Mouse (Mus musculus) embryonic facial prominence, embryonic 10.5 days (tissue): Measurements from ENCODE around the gene Strip1. TPM values are rescaled to one million over a fixed set of nuclear protein-coding genes. Genes with fewer than 3 reads are reported as not detected.

Experiments used
- DNase-seq: peaks from one replicate; pipeline ENCODE4 v3.0.0-alpha.2; 2017; ENCODE audit warnings: low spot score
- H3K27ac ChIP-seq: fragments of 300-500 bp; sonication (generic); replicated peaks from 2 replicates; pipeline ENCODE4 v1.5.1; 2016; ENCODE audit warnings: mild to moderate bottlenecking
- H3K27me3 ChIP-seq: fragments of 300-500 bp; sonication (generic); replicated peaks from 2 replicates; pipeline ENCODE4 v1.6.1; 2016; ENCODE audit warnings: low read depth, mild to moderate bottlenecking; ENCODE audit not compliant: poor library complexity, severe bottlenecking
- H3K36me3 ChIP-seq: fragments of 300-500 bp; sonication (generic); replicated peaks from 2 replicates; pipeline ENCODE4 v1.6.1; 2016; ENCODE audit warnings: mild to moderate bottlenecking, moderate library complexity
- H3K4me1 ChIP-seq: fragments of 300-500 bp; sonication (generic); 2 replicates; pipeline ENCODE4 v1.6.1; 2016
- H3K4me3 ChIP-seq: fragments of 300-500 bp; sonication (generic); 2 replicates; pipeline ENCODE4 v1.5.1; 2016; ENCODE audit warnings: mild to moderate bottlenecking, moderate library complexity
- H3K9me3 ChIP-seq: fragments of 300-500 bp; sonication (generic); 2 replicates; pipeline ENCODE4 v1.6.1; 2016; ENCODE audit warnings: mild to moderate bottlenecking
- WGBS: fragments of 180-500 bp; shearing (Covaris S2); methylation state at CpG from one replicate; pipeline ENCODE4 v1.1.7; 2016; 5-methylcytosine and 5-hydroxymethylcytosine counted together
- polyA plus RNA-seq: library from polyadenylated mRNA; unstranded; fragments of >200 nt; fragmentation: Nextera tagmentation; extraction: Ambion mirVana; gene quantifications from 2 replicates; pipeline ENCODE4 v1.2.1, GENCODE M21; 2016

The Strip1 gene
- polyA plus RNA-seq, result 64.9 and 70.0 TPM in 2 replicates

- peak within 1 kb of the TSS; percentile 100 for H3K4me3 ChIP-seq
Observed at GRCm38 (mm10) chr3:107631523-107631958, at the start of gene Strip1. Gene Strip1 (minus strand): TSS chr3:107631694.

GRCm38 (mm10) chr3:107680790-107681576 is 49.5 kb upstream of the Strip1 start:
- H3K4me1 ChIP-seq, result peaks cover 11% of the 10 kb centered on the region
- no peaks in the 10 kb centered on the region for H3K27me3 ChIP-seq
- H3K9me3 ChIP-seq, result no peaks in the 10 kb centered on the region
- no peak for DNase-seq
- H3K36me3 ChIP-seq, result peaks cover 20% of the 10 kb centered on the region
- H3K4me3 ChIP-seq, result no peak overlapping the region
- no peak overlapping the region for H3K27ac ChIP-seq
- 61% methylated on average over 7 of the region's 7 CpGs for WGBS

More at GRCm38 (mm10) chr3:107631523-107631958, at the start of gene Strip1:
- DNase-seq, result peak; percentile 95
- H3K9me3 ChIP-seq, result no peaks in the 10 kb centered on the region
- H3K27ac ChIP-seq, result peak within 1 kb of the TSS; percentile 99
- peaks cover 33% of the 10 kb centered on the region for H3K36me3 ChIP-seq
- H3K27me3 ChIP-seq, result no peaks in the 10 kb centered on the region
- WGBS, result under 1% methylated on average over 35 of the region's 35 CpGs
- peaks cover 26% of the 10 kb centered on the region for H3K4me1 ChIP-seq

DNA sequence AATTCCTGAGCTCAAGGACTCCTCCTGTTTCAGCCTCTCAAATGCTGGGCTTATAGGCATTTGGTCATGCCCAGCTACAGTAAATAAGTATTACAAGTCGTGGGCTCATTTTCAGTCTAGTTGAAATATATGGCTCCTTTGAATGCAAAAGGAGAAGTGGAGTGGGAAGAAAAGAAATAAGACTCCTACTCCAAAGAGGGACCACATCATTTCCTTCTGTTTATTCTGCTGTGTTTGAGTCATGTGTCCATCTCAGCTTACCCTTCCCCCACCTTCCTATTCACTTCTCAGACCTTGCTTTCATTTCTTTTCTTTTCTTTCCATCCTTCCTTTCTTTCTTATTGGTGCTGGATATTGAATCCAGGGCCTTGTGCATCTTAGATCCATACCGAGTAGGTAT is 40.0 kb upstream of the Strip1 start:
- H3K4me1 ChIP-seq, result no peaks in the 10 kb centered on the region
- H3K27ac ChIP-seq, result no peak overlapping the region
- peaks cover 95% of the 10 kb centered on the region for H3K36me3 ChIP-seq
- no peak overlapping the region for H3K4me3 ChIP-seq
- no peaks in the 10 kb centered on the region for H3K9me3 ChIP-seq
- 92% methylated on average over 2 of the region's 2 CpGs for WGBS
- no peaks in the 10 kb centered on the region for H3K27me3 ChIP-seq
- DNase-seq, result no peak

- H3K27ac ChIP-seq, result no peak overlapping the region
- no peaks in the 10 kb centered on the region for H3K27me3 ChIP-seq
- no peaks in the 10 kb centered on the region for H3K4me1 ChIP-seq
- H3K36me3 ChIP-seq, result peaks cover 95% of the 10 kb centered on the region
- H3K9me3 ChIP-seq, result no peaks in the 10 kb centered on the region
- DNase-seq, result no peak
- 92% methylated on average over 4 of the region's 4 CpGs for WGBS
- no peak overlapping the region for H3K4me3 ChIP-seq
Observed at GRCm38 (mm10) chr3:107670500-107670899, 39.0 kb upstream of the Strip1 start.

DNA sequence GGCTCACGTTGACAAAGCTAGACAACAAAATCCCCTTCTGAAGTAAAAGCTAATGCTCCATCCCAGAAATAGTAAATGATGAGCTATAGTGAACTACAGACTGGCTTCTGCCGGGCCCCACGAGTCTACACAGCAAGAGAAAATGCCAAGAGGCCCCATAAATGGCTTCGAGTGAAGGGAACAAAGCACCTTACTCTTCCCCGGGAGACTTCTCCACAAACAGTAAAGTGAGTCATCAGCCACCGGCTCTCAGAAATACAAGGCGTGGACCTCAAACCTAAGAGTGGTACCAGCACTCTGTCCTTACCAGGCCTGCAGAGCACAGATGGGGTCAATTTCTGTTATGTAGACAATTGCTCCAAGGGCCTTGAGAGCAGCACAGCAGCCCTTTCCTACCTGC is 37.3 kb upstream of the Strip1 start:
- no peaks in the 10 kb centered on the region for H3K27me3 ChIP-seq
- H3K9me3 ChIP-seq, result no peaks in the 10 kb centered on the region
- H3K4me3 ChIP-seq, result no peak overlapping the region
- peaks cover 95% of the 10 kb centered on the region for H3K36me3 ChIP-seq
- 91% methylated on average over 7 of the region's 7 CpGs for WGBS
- no peaks in the 10 kb centered on the region for H3K4me1 ChIP-seq
- DNase-seq, result no peak
- H3K27ac ChIP-seq, result no peak overlapping the region

GRCm38 (mm10) chr3:107667426-107667825 is 35.9 kb upstream of the Strip1 start:
- Histone ChIP-seq H3K27me3 (no peaks in the 10 kb centered on the region), H3K4me1 (no peaks in the 10 kb centered on the region), H3K36me3 (peaks cover 97% of the 10 kb centered on the region), H3K27ac (no peak overlapping the region), H3K9me3 (no peaks in the 10 kb centered on the region), H3K4me3 (no peak overlapping the region)
- DNase-seq, result no peak
- 92% methylated on average over 6 of the region's 6 CpGs for WGBS

DNA sequence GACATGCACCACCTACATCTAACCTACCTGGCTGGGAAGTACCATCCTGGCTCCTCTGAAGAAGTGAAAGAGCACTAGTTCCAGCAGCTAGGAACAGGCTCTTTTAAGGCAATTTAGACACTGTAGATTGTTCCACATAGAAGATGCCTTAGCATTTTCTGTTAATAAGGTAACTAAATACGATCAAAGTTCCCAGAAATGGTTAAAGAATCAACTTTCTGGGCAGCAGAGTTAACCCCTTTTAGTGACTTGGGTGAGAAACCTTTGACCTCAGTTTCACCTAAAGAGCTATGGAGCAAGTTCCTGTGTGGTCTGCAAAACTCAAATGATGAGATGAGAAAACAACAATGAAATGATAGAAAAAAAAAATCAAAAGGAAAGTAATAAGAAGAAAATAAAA is 33.1 kb upstream of the Strip1 start:
- Histone ChIP-seq H3K9me3 (no peaks in the 10 kb centered on the region), H3K4me1 (no peaks in the 10 kb centered on the region), H3K27ac (no peak overlapping the region), H3K36me3 (peaks cover 100% of the 10 kb centered on the region), H3K4me3 (no peak overlapping the region), H3K27me3 (no peaks in the 10 kb centered on the region)
- WGBS, result 93% methylated on average over 1 of the region's 1 CpGs
- DNase-seq, result no peak

DNA sequence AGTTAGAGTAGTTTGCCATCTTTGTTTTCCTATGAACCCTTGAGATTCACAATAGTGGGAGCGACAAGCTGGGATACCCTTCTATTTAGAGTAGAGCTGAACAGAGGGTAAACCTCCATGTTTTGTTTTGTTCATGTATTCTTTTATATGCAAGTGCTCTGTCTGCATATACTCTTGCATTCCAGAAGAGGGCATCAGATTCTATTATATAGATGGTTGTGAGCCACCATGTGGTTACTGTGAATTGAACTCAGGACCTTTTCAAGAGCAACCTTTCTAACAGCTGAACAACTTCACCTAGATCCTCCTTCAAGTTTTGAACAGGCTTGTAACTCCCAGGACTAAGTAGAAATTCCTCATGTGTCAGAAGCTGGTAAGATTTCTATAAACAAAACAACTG is 27.5 kb upstream of the Strip1 start:
- no peak overlapping the region for H3K27ac ChIP-seq
- no peak for DNase-seq
- 84% methylated on average over 1 of the region's 1 CpGs for WGBS
- H3K9me3 ChIP-seq, result no peaks in the 10 kb centered on the region
- peaks cover 70% of the 10 kb centered on the region for H3K36me3 ChIP-seq
- H3K4me1 ChIP-seq, result no peaks in the 10 kb centered on the region
- no peak overlapping the region for H3K4me3 ChIP-seq
- no peaks in the 10 kb centered on the region for H3K27me3 ChIP-seq

DNA sequence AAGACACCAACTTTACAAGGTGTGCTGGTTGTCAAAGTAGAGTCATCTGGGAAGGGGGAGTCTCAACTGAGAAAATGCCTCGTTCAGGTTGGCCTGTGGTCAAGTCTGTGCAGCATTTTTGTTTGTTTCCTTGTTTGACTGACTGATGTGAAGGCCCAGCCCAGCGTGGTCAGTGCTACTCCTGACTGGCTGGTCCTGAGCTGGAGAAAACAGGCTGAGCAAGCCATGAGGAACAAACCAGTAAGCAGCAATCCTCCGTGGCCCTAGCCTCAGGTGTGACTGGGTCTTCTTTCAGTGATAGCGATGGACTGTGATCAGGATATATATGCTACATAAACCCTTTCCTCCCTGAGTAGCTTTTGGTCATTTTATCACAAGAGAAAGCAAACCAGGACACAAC is 25.4 kb upstream of the Strip1 start:
- Histone ChIP-seq H3K4me3 (no peak overlapping the region), H3K27me3 (no peaks in the 10 kb centered on the region), H3K4me1 (no peaks in the 10 kb centered on the region), H3K27ac (no peak overlapping the region), H3K36me3 (peaks cover 49% of the 10 kb centered on the region), H3K9me3 (no peaks in the 10 kb centered on the region)
- DNase-seq, result no peak
- 80% methylated on average over 4 of the region's 4 CpGs for WGBS

DNA sequence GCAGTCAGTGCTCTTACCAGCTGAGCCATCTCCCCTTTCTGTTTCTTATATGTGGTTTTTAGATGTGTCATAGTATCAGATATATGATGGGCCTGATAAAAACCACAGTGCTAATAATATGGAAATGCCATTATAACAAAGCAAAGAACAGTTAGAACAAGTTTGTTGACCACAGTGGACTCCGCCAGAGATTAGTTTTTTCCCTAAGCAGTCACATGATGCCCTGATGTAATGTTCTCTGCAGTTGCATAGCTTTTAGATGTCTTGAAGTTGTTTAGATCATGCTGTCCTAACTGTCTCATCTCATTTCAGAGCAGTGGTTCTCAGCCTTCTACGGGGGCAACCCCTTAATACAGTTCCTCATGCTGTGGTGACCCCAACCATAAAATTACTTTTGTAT is 24.7 kb upstream of the Strip1 start:
- no peaks in the 10 kb centered on the region for H3K27me3 ChIP-seq
- DNase-seq, result no peak
- no peak overlapping the region for H3K27ac ChIP-seq
- peaks cover 42% of the 10 kb centered on the region for H3K36me3 ChIP-seq
- no peaks in the 10 kb centered on the region for H3K4me1 ChIP-seq
- no peak overlapping the region for H3K4me3 ChIP-seq
- no peaks in the 10 kb centered on the region for H3K9me3 ChIP-seq
- WGBS, result 95% methylated on average over 2 of the region's 2 CpGs

DNA sequence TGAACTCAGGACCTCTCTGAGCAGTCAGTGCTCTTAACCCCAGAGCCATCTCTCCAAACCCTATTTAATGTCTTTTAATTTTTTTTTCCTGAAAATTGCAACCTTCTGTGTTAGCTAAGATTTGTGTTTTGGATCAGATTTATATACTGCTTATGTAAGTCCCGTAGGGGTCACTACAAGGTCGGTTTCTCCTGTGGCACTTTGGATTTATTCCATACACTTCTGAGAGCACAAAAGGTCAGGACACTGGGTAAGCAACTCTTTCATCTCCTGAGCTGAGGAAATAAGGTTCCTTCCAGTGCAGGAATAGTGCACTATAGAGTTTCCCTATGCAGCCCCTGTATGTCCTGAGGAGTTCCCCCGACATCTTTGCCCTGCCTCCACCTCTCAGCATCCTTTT is 24.0 kb upstream of the Strip1 start:
- Histone ChIP-seq H3K27ac (no peak overlapping the region), H3K4me3 (no peak overlapping the region), H3K27me3 (no peaks in the 10 kb centered on the region), H3K9me3 (no peaks in the 10 kb centered on the region), H3K36me3 (peaks cover 35% of the 10 kb centered on the region), H3K4me1 (no peaks in the 10 kb centered on the region)
- DNase-seq, result no peak
- WGBS, result 74% methylated on average over 3 of the region's 3 CpGs

- WGBS, result 82% methylated on average over 3 of the region's 3 CpGs
- Histone ChIP-seq H3K4me3 (no peak overlapping the region), H3K9me3 (no peaks in the 10 kb centered on the region), H3K27me3 (no peaks in the 10 kb centered on the region), H3K27ac (no peak overlapping the region), H3K4me1 (no peaks in the 10 kb centered on the region), H3K36me3 (peaks cover 29% of the 10 kb centered on the region)
- DNase-seq, result no peak
Observed at GRCm38 (mm10) chr3:107654861-107655260, 23.4 kb upstream of the Strip1 start.

- peaks cover 10% of the 10 kb centered on the region for H3K36me3 ChIP-seq
- H3K4me3 ChIP-seq, result no peak overlapping the region
- 93% methylated on average over 3 of the region's 3 CpGs for WGBS
- H3K4me1 ChIP-seq, result peaks cover 2% of the 10 kb centered on the region; the same call in 1 of the 2 replicates
- no peaks in the 10 kb centered on the region for H3K27me3 ChIP-seq
- H3K9me3 ChIP-seq, result no peaks in the 10 kb centered on the region
- H3K27ac ChIP-seq, result no peak overlapping the region
- no peak for DNase-seq
Observed at GRCm38 (mm10) chr3:107652968-107653367, 21.5 kb upstream of the Strip1 start.
